Mouse (Mus musculus): ENCODE results near the gene Pgp.

DNA sequence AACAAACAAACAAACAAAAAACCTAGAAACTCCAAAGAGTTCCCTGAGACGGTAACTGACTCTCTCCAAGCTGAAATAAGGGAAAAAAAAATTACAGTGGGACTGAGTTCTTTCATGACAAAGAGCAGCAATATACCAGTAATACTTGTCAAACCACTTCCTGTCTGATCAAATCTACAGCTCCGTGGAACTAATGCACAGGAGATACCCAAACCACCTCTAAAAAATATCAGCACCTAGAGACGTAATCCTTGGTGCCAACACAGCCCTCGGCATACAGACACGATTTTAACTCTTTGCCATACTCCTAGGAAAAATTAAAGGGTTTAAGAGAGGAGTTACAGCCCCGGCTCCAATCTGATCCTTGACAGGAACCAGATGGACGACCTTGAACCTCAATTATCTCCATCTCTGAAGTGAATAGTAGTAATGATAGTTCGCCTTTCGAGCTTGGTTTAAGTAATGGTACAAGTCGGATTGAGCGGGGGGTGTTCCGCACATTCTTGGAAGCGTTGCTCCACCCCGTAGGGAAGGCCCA is 15.9 kb upstream of the Pgp start:
- TF ChIP-seq CTCF (IDR thresholded peaks at IDR 0.05), result no peak
- TF ChIP-seq EP300 (IDR thresholded peaks at IDR 0.05; ENCODE audit: insufficient read depth, low read depth, low read length), result no peak
- TF ChIP-seq POLR2A (IDR thresholded peaks at IDR 0.05; ENCODE audit: insufficient read depth, low read depth, low read length), result no peak

Data from heart, adult 2 months (tissue).